In genomic region chr4:34315848-34316247, GRCm38 (mm10) we compare ENCODE assay signal across 17 mouse cellular contexts.
A peak's percentile ranks its signal among the peaks of the same experiment; 100 is the strongest.
DNase-seq lines count a peak whose midpoint lies in the region; ATAC-seq and TF ChIP-seq lines count a peak whose summit lies in the region.
"Had no signal": no experiment of that assay in that cellular context is flagged by ENCODE, and none has a peak within 500 bp of the region (broad histone marks: within the 10 kb centered on the region; RNA-seq: fewer than 3 reads in every experiment).

No protein-coding gene starts in this region.

- intact Hi-C loops in gastrocnemius, adult 2 months (cut with DNase I) = no loop called here

- no peak overlapping the region for H3K9ac ChIP-seq in limb, embryonic 12.5 days (replicated peaks)
- H3K9ac ChIP-seq in embryonic facial prominence, embryonic 13.5 days = no peak overlapping the region
- no peak overlapping the region for H3K9ac ChIP-seq in limb, embryonic 14.5 days (ENCODE audit: low read depth, low read length, severe bottlenecking)
- H3K9ac ChIP-seq: liver, embryonic 14.5 days had no signal

- H3K4me2 ChIP-seq in limb, embryonic 12.5 days = no peak overlapping the region
- 0 out of 2 replicates have a peak overlapping the region, but pooled peaks have one; percentile 11 for H3K4me2 ChIP-seq in embryonic facial prominence, embryonic 13.5 days
- no peak overlapping the region for H3K4me2 ChIP-seq in limb, embryonic 14.5 days (replicated peaks; ENCODE audit: low read depth, low read length, severe bottlenecking)
- H3K4me2 ChIP-seq: heart, embryonic 11.5 days had no signal

- H3K9me3 ChIP-seq in limb, embryonic 12.5 days = 0 out of 2 replicates have a peak, but pooled peaks cover 4% of the 10 kb centered on the region
- no peaks in the 10 kb centered on the region for H3K9me3 ChIP-seq in limb, embryonic 10.5 days (replicated peaks)
- peaks cover 3% of the 10 kb centered on the region; the same call in 1 of the 2 replicates for H3K9me3 ChIP-seq in embryonic facial prominence, embryonic 13.5 days
- no peaks in the 10 kb centered on the region for H3K9me3 ChIP-seq in limb, embryonic 14.5 days (ENCODE audit: control insufficient read depth, low read length)
- H3K9me3 ChIP-seq: G1E had no signal

- H3K36me3 ChIP-seq in limb, embryonic 12.5 days = no peaks in the 10 kb centered on the region
- no peaks in the 10 kb centered on the region for H3K36me3 ChIP-seq in limb, embryonic 10.5 days
- no peaks in the 10 kb centered on the region for H3K36me3 ChIP-seq in embryonic facial prominence, embryonic 13.5 days
- no peaks in the 10 kb centered on the region for H3K36me3 ChIP-seq in limb, embryonic 14.5 days (ENCODE audit: control insufficient read depth, insufficient read depth, low read length)
- H3K36me3 ChIP-seq: G1E had no signal

- no peak for ATAC-seq in limb, embryonic 12.5 days (ENCODE audit: insufficient number of reproducible peaks, insufficient read depth, low FRiP score, low TSS enrichment, low read depth)
- ATAC-seq in embryonic facial prominence, embryonic 13.5 days (ENCODE audit: insufficient number of reproducible peaks, insufficient read depth, low FRiP score, low TSS enrichment, low read depth) = no peak
- ATAC-seq in limb, embryonic 14.5 days (ENCODE audit: low FRiP score, low read depth) = peak; percentile 72; the same call in 1 of the 2 replicates
- ATAC-seq: inflammation-experienced regulatory T-cells, adult 6 months had no signal

- peak overlapping the region; percentile 18; the same call in 1 of the 2 replicates for H3K4me3 ChIP-seq in gastrocnemius, adult 2 months
- no peak overlapping the region for H3K4me3 ChIP-seq in limb, embryonic 12.5 days (replicated peaks)
- no peak overlapping the region for H3K4me3 ChIP-seq in limb, embryonic 10.5 days
- H3K4me3 ChIP-seq in embryonic facial prominence, embryonic 13.5 days = no peak overlapping the region
- H3K4me3 ChIP-seq in limb, embryonic 14.5 days (replicated peaks; ENCODE audit: low read length) = no peak overlapping the region
- H3K4me3 ChIP-seq: megakaryocyte, embryonic 14.5 days had no signal

- no peaks in the 10 kb centered on the region for H3K27me3 ChIP-seq in limb, embryonic 12.5 days
- no peaks in the 10 kb centered on the region for H3K27me3 ChIP-seq in limb, embryonic 10.5 days (ENCODE audit: low read depth, poor library complexity, severe bottlenecking)
- no peaks in the 10 kb centered on the region for H3K27me3 ChIP-seq in embryonic facial prominence, embryonic 13.5 days
- H3K27me3 ChIP-seq in limb, embryonic 14.5 days (ENCODE audit: control insufficient read depth, insufficient read depth, low read length) = no peaks in the 10 kb centered on the region
- H3K27me3 ChIP-seq: megakaryocyte, embryonic 14.5 days had no signal

- H3K4me1 ChIP-seq in limb, embryonic 12.5 days (replicated peaks) = peaks cover 12% of the 10 kb centered on the region
- H3K4me1 ChIP-seq in limb, embryonic 10.5 days = peaks cover 7% of the 10 kb centered on the region
- peaks cover 11% of the 10 kb centered on the region; the same call in 1 of the 2 replicates for H3K4me1 ChIP-seq in embryonic facial prominence, embryonic 13.5 days
- H3K4me1 ChIP-seq in limb, embryonic 14.5 days (ENCODE audit: control insufficient read depth, insufficient read depth, low read length) = 0 out of 2 replicates have a peak, but pooled peaks cover 4% of the 10 kb centered on the region
- H3K4me1 ChIP-seq: megakaryocyte, embryonic 14.5 days had no signal

- no peak for TF ChIP-seq CTCF in gastrocnemius, adult 2 months (IDR thresholded peaks at IDR 0.05)

- no peak for DNase-seq in gastrocnemius, adult 2 months
- DNase-seq in gastrocnemius, adult 18-20 months (ENCODE audit: low spot score) = no peak
- DNase-seq in limb, embryonic 10.5 days (ENCODE audit: low spot score) = no peak
- DNase-seq in limb, embryonic 14.5 days (ENCODE audit: low spot score) = peak; percentile 53
- DNase-seq in adrenal gland, postnatal 36 days = no peak
- DNase-seq in ovary, postnatal 10 days (ENCODE audit: low spot score) = no peak
- DNase-seq: adrenal gland, postnatal 25 days; cerebellum, adult 11 months; heart, postnatal 4 days; thymus, postnatal 25 days had no signal

- TF ChIP-seq POLR2A in limb, embryonic 14.5 days (IDR thresholded peaks at IDR 0.05; ENCODE audit: borderline replicate concordance, extremely low read depth, insufficient read depth, insufficient read length) = no peak

- H3K27ac ChIP-seq in gastrocnemius, adult 2 months = peak overlapping the region; percentile 38; the same call in 1 of the 2 replicates
- H3K27ac ChIP-seq in limb, embryonic 12.5 days = peak overlapping the region; percentile 66; the same call in 1 of the 2 replicates
- no peak overlapping the region for H3K27ac ChIP-seq in limb, embryonic 10.5 days
- peak overlapping the region; percentile 66 for H3K27ac ChIP-seq in embryonic facial prominence, embryonic 13.5 days
- H3K27ac ChIP-seq in limb, embryonic 14.5 days (replicated peaks; ENCODE audit: low read depth, low read length) = no peak overlapping the region
- H3K27ac ChIP-seq: liver, embryonic 14.5 days had no signal

- 25% methylated on average over 5 of the region's 5 CpGs for WGBS in limb, embryonic 12.5 days
- 51% methylated on average over 5 of the region's 5 CpGs for WGBS in limb, embryonic 10.5 days
- 20% methylated on average over 5 of the region's 5 CpGs for whole genome bisulfite sequencing in embryonic facial prominence, embryonic 13.5 days
- WGBS in limb, embryonic 14.5 days = 13% methylated on average over 5 of the region's 5 CpGs

Comparison
In these comparisons a context has a peak if more than half of its experiments do, and no peak if none do; other contexts are left out.
1. H3K27ac ChIP-seq: peak in gastrocnemius, adult 2 months (single experiment), limb, embryonic 12.5 days (single experiment) and embryonic facial prominence, embryonic 13.5 days (single experiment); none in limb, embryonic 10.5 days (single experiment) and limb, embryonic 14.5 days (single experiment).